Mouse (Mus musculus): ENCODE measurements around the gene Dkk3.

GRCm38 (mm10) chr7:112140725-112141124 lies 18.1 kb downstream of the Dkk3 start:
- TF ChIP-seq POLR2A (IDR thresholded peaks at IDR 0.05; ENCODE audit: low read depth, low read length) (no peak), CTCF (IDR thresholded peaks at IDR 0.05; ENCODE audit: borderline replicate concordance, insufficient read depth, low read length) (no peak)
